Mouse (Mus musculus): ENCODE results near the gene Psma3.
"Not testable (repeated sequence)": the region's sequence is repeated elsewhere in the genome, so short reads cannot be mapped to it uniquely, and the experiment has no call there.

The Psma3 gene

GRCm38 (mm10) chr12:71001456-71001855 lies 27.0 kb downstream of the Psma3 start:
- no peak for DNase-seq (ENCODE audit: low spot score)

DNA sequence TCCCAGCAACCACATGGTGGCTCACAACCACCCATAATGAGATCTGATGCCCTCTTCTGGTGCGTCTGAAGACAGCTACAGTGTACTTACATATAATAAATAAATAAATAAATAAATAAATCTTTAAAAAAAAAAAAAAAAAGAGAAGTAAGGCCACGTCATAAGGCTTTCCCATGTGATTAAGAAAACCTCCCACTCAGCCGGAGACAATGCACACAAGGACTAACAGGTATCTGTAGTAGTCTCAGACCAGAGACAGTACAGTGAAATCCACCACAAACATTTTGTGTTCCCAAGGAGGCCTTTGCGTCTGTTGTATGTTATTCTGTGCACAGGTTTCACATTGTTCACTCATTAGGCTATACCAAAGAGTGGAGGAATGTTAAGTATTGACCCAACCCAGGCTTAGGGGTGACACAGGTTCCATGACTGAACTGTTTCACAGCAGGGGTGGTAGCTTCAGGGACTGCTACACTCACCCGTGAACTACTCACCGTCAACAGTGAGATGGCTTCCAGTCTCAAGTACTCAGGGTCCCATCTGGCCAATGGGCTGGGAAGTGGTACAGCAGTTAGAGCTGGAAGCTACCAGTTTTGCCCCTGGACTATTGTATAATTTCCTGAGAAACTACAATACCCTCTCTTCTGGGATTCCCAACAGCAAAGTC lies 29.5 kb downstream of the Psma3 start:
- no peak for DNase-seq (ENCODE audit: low spot score)

GRCm38 (mm10) chr12:71006141-71006540 lies 31.7 kb downstream of the Psma3 start:
- DNase-seq (ENCODE audit: low spot score): no peak

DNA sequence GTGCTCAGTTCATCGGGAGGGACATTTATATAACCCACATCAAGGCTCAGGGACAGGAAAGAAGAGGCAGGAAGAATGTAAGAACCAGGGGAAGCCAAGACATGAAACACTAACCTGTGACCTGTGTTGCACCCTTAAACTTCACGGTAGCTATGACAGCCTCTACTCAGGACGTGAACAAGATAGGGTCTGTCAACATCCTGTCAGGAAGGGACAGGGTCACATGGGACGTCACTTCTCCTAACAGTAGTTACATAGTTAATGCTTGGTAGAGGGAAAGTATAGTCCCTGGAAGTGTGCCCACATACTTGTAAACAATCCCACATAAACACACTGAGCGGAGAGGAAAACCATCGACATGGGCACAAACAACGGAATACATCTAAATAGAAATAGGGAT lies 32.5 kb downstream of the Psma3 start:
- DNase-seq (ENCODE audit: low spot score): no peak

DNA sequence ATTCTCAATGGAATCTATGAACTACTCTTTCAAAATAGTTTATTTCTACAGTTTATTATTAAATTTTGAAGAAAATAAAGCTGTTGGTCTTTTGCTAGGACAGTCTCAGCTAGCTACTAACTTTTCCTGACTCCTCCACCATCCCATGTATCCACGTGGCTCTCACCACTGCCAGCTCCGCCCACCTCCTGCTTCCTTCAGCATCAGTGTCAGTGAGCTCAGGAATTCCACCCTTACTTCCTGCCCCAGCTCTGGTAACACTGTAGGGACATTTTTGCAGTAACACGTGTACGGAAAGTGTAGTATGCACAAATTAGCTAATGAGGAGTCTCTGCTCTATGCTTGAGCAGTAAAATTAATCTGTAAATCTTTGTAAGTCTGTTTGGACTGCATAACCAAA lies 35.3 kb downstream of the Psma3 start:
- DNase-seq (ENCODE audit: low spot score): no peak

DNA sequence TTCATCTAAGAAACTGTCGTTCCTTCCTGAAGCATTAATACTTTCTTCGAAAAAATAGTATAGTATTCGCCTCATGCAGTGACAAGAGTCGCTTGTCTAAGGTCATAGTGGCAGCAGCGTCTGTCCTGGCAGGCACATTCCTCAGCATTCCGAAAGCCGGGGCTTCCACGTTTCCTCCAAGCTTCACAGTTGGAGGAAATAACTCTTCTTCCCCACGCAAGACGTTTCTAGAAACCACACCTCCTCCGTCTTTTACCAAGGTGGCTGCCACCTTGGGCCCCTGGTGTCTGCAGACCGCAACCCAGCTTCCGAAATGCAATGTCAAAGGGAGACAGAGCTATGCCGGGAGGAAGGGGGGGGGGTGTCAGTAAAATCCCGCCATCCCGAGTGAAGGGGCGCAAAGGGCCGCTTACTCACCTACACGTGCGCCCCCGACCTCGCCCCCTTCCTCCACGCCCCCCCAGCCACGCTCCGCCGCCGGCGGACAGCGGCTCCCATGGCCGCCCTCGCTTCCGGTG lies 40.5 kb downstream of the Psma3 start:
- DNase-seq (ENCODE audit: low spot score): no peak

DNA sequence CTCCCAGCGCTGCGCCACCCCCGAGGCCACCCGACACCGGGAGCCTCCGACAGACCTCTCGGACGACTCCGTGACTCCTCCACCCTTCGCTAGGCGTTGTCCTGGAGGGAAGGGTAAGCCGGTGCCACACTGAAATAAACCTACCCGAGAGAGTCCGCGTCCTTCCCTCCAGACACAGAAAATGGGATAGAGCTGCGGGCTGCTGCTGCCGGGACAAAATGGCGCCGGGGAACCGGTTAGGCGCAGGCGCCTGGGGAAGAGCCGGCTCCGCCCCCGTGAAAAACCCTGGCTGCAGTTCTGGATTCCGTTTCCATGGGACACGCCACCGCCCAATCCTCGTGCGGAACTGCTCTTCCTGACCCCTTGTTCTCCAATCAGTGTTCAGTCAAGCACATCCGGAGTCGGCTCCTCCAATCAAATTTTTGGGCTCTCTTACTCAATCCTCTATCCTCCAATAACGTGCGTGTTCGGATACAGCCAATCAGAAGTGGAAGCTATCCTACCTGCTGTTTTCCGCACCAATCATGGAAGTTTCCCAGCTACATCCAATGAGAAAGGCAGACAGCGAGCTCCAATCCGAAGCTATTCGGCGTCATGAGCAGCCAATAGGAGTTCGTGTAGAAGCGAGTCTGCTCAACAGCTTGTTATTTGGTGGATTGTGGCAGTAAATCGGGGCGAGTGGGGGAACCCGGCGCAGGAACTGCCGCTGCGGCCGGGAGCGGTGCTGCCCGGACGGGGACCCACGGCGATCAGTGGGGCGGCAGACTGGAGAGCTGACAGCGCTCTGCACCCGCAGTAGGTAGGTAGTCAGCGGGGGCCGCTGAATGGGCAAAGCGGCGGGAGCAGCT lies 41.2 kb downstream of the Psma3 start, which contains the start of gene Arid4a:
TSS of gene Arid4a (plus strand) at position 628 of the 848 bp plus-strand sequence.
- peak; percentile 100 for DNase-seq (ENCODE audit: low spot score)

- no peak for DNase-seq (ENCODE audit: low spot score)
Observed at GRCm38 (mm10) chr12:71016211-71016502, 41.7 kb downstream of the Psma3 start.

DNA sequence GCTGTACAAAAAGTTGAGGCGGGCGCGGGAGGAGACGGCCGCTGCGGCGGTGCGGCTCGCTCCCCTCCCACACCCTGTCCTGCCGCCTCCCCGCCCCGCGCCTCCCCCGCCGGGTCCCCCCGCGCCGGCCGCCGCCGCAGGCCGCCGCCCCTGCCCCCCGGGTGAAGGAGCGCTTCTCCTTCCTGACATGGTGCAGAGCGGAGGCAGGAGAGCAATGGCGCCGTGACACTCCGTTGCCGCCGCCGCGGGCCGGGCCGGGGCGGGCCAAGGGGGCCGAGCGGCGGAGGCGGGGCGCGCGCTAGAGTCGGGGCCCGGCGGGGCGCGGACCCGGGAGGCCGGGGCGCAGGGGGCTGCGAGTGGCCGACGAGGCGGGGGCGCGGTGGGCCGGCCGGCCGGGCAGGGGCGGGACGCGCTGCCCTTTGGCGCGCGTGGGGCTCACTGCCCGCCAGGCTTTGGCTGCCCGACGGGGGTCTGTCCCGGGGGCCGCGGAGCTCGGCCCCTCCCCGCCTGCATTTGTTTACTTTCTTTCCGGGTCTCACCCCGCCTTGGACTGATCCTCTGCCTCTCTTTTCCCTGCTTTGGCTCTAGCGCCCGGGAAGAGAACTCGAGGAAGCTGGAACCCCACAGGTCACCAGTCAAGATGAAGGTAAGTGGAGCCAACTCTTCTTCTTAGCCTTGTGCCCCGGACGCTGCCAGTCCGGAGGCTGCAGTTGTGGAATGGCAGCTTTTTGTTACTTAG lies 42.3 kb downstream of the Psma3 start:
- DNase-seq (ENCODE audit: low spot score): peak; percentile 54

GRCm38 (mm10) chr12:71017242-71017571 lies 42.8 kb downstream of the Psma3 start:
- no peak for DNase-seq (ENCODE audit: low spot score)

DNA sequence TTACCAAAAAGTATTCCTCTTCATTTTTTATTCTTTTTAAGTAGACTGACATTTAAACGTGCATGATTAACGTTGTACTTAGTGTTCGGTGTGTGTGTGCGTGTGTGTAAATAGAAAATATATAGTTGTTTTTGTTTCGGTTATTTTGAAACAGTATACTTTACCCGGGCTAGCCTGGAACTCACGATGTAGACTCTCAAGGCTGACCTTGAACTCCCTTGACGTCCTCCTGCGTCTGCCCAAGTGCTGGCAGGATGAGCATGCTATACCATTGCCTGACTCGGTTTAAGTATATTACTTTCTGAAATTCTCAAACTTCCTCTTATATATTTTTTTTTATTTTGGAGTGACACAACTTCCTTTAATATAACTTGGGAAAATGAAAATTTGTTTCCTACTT lies 43.4 kb downstream of the Psma3 start:
- no peak for DNase-seq (ENCODE audit: low spot score)

GRCm38 (mm10) chr12:71019211-71019610 lies 44.8 kb downstream of the Psma3 start:
- DNase-seq (ENCODE audit: low spot score): no peak

GRCm38 (mm10) chr12:71024411-71024810 lies 50.0 kb downstream of the Psma3 start:
- no peak for DNase-seq (ENCODE audit: low spot score)

- not testable (repeated sequence) for DNase-seq (ENCODE audit: low spot score)
Observed at GRCm38 (mm10) chr12:71028265-71028664, 53.8 kb downstream of the Psma3 start.

GRCm38 (mm10) chr12:71030260-71030659 lies 55.8 kb downstream of the Psma3 start:
- no peak for DNase-seq (ENCODE audit: low spot score)

- no peak for DNase-seq (ENCODE audit: low spot score)
Observed at GRCm38 (mm10) chr12:71030722-71031121, 56.3 kb downstream of the Psma3 start.

- DNase-seq (ENCODE audit: low spot score): no peak
Observed at GRCm38 (mm10) chr12:71035826-71036225, 61.4 kb downstream of the Psma3 start.

DNA sequence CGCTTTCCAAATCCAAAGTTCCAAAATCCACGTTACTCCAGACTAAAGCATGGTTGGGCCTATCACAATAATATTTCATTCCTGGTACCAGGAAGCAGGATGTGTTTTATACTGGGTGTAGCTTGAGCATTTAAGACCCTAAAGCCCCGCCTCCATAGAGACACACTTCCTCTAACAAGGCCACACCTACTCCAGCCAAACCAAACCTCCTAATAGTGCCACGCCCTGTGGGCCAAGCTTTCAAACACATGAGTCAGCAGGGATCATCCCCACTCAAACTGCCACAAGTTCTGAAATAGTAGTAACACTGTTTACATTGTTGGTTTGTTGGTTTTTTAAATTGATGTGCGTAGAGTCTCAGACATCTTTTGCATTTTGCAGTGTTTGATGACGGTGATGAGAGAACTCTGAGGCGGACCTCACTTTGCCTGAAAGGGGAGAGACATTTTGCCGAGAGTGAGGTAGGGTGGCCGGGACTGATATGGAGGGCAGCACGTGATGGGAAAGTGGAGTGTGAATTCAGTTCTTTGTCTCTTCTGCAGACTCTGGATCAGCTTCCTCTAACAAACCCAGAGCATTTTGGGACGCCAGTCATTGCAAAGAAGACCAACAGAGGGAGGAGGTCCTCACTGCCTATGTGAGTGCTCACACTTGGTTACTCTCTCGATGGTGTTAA lies 62.4 kb downstream of the Psma3 start:
- no peak for DNase-seq (ENCODE audit: low spot score)

DNA sequence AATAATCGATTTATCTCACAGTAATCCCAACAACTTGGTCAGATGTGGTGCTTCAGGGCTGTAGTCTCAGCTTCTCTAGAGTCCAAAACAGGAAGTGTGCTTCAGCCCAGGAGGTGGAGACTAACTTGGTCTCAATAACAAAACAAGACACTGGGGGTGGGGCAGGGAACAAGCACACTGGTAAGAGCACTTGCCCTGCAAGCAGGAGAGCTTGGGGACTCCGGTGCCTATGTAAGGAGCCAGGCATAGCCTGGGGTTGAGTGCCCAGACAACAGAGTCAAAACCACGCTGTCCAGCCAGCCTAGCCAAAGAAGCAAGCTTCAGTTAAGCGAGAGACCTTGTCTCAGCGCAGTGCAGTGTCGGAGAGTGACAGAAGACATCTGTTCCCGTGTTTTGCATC lies 66.0 kb downstream of the Psma3 start:
- no peak for DNase-seq (ENCODE audit: low spot score)

GRCm38 (mm10) chr12:71042451-71042850 lies 68.0 kb downstream of the Psma3 start:
- DNase-seq (ENCODE audit: low spot score): no peak

- no peak for DNase-seq (ENCODE audit: low spot score)
Observed at GRCm38 (mm10) chr12:71043571-71043970, 69.2 kb downstream of the Psma3 start.

- DNase-seq (ENCODE audit: low spot score): no peak
Observed at GRCm38 (mm10) chr12:71044488-71044887, 70.1 kb downstream of the Psma3 start.
